Mouse (Mus musculus): Measurements from ENCODE around the gene Tgfb2. TPM values are rescaled to one million over a fixed set of nuclear protein-coding genes. Genes with fewer than 3 reads are reported as not detected.

Tgfb2 gene
- total RNA-seq, 2 experiments from 2014 or later: 6.1 to 7.9 TPM

- intact Hi-C loops (cut with DNase I): loop anchor here (10.0 kb wide), 1 partner anchor 95 kb away; the partner anchor contains the start of gene Tgfb2
- no peak for DNase-seq (ENCODE audit: low spot score in 2 of 2)
Measured at GRCm38 (mm10) chr1:186609793-186610233, 96.0 kb downstream of the Tgfb2 start.

GRCm38 (mm10) chr1:186608116-186608515 is 97.7 kb downstream of the Tgfb2 start:
- DNase-seq (ENCODE audit: low spot score in 2 of 2): no peak
- intact Hi-C loops (cut with DNase I): no loop called here

- no peak for DNase-seq (ENCODE audit: low spot score in 2 of 2)
- intact Hi-C loops (cut with DNase I): no loop called here
Measured at GRCm38 (mm10) chr1:186605635-186606034, 100.2 kb downstream of the Tgfb2 start.

- intact Hi-C loops (cut with DNase I): no loop called here
- no peak for DNase-seq (ENCODE audit: low spot score in 2 of 2)
Measured at GRCm38 (mm10) chr1:186604124-186604523, 101.7 kb downstream of the Tgfb2 start.

GRCm38 (mm10) chr1:186588226-186588625 is 117.6 kb downstream of the Tgfb2 start:
- intact Hi-C loops (cut with DNase I): no loop called here
- no peak for DNase-seq (ENCODE audit: low spot score in 2 of 2)

- intact Hi-C loops (cut with DNase I): no loop called here
- peak in 1 of 2 experiments; percentile 22 for DNase-seq (ENCODE audit: low spot score in 2 of 2)
Measured at GRCm38 (mm10) chr1:186587065-186587804, 118.6 kb downstream of the Tgfb2 start.

- intact Hi-C loops (cut with DNase I): no loop called here
- no peak for DNase-seq (ENCODE audit: low spot score in 2 of 2)
Measured at GRCm38 (mm10) chr1:186585571-186586164, 120.1 kb downstream of the Tgfb2 start.

- intact Hi-C loops (cut with DNase I): no loop called here
- DNase-seq (ENCODE audit: low spot score in 2 of 2): no peak
Measured at GRCm38 (mm10) chr1:186583933-186584332, 121.9 kb downstream of the Tgfb2 start.

- DNase-seq (ENCODE audit: low spot score in 2 of 2): no peak
- intact Hi-C loops (cut with DNase I): no loop called here
Measured at GRCm38 (mm10) chr1:186582113-186582512, 123.7 kb downstream of the Tgfb2 start.

- intact Hi-C loops (cut with DNase I): no loop called here
Measured at GRCm38 (mm10) chr1:186581666-186582065, 124.1 kb downstream of the Tgfb2 start.

GRCm38 (mm10) chr1:186581114-186581513 is 124.7 kb downstream of the Tgfb2 start:
- no peak for DNase-seq (ENCODE audit: low spot score in 2 of 2)
- intact Hi-C loops (cut with DNase I): no loop called here

More at GRCm38 (mm10) chr1:186581666-186582065, 124.1 kb downstream of the Tgfb2 start:
- no peak for DNase-seq (ENCODE audit: low spot score in 2 of 2)

GRCm38 (mm10) chr1:186577302-186577701 is 128.5 kb downstream of the Tgfb2 start:
- no peak for DNase-seq (ENCODE audit: low spot score in 2 of 2)
- intact Hi-C loops (cut with DNase I): no loop called here

- no peak for DNase-seq (ENCODE audit: low spot score in 2 of 2)
- intact Hi-C loops (cut with DNase I): no loop called here
Measured at GRCm38 (mm10) chr1:186575629-186576028, 130.2 kb downstream of the Tgfb2 start.

- DNase-seq (ENCODE audit: low spot score in 2 of 2): no peak
- intact Hi-C loops (cut with DNase I): no loop called here
Measured at GRCm38 (mm10) chr1:186575074-186575473, 130.7 kb downstream of the Tgfb2 start.

Other genes starting within 250 kb of the Tgfb2 start
- gene Rrp15, start 43.4 kb upstream of the Tgfb2 start, total RNA-seq (2021): 10 to 100 TPM; 13.7 to 13.8 TPM

Data from left cerebral cortex, postnatal 36 days (tissue).